Mouse (Mus musculus) adrenal gland, postnatal 25 days (tissue): ENCODE results near the gene Evi5l. TPM values are rescaled to one million over a fixed set of nuclear protein-coding genes. Genes with fewer than 3 reads are reported as not detected.

Experiments
- DNase-seq: peaks from one replicate; pipeline ENCODE4 v3.0.0; 2021; ENCODE audit warnings: mixed read lengths
- total RNA-seq: library from RNA; stranded (reverse); gene quantifications from 2 replicates; pipeline ENCODE4 v1.2.3, GENCODE M21; 2021

The Evi5l gene
- total RNA-seq, 1 experiment from 2014 or later: 38.6 TPM

DNA sequence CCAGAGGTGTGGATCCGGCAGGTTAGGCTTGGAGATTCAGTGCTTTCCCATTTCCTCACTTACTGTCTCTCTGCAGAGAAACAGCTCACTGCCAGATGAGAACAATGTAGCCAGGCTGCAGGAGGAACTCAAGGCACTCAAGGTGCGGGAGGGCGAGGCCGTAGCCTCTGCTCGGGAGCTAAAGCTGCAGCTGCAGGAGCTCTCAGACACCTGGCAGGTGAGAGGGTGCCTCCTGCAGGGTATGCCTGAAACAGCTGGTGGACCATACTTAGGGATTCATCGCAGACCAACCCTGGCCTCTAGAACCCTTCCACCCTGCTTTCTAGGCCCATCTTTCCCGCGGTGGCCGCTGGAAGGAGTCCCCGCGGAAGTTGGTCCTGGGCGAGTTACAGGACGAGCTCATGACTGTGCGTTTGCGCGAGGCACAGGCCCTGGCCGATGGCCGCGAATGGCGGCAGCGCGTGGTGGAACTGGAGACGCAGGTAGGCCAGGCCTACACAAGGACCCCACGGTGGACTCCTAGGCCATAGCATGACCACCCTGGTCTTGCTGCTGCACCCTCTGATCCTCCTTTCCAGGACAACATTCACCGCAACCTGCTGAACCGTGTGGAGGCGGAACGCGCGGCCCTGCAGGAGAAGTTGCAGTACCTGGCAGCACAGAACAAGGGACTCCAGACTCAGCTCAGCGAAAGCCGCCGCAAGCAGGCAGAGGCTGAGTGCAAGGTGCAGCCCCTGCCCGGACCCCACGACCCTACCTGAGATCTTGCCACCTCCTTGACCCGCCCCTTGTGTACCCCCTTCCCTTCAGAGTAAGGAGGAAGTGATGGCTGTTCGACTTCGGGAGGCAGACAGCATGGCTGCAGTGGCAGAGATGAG is 39.1 kb downstream of the Evi5l start:
- DNase-seq: no peak

DNA sequence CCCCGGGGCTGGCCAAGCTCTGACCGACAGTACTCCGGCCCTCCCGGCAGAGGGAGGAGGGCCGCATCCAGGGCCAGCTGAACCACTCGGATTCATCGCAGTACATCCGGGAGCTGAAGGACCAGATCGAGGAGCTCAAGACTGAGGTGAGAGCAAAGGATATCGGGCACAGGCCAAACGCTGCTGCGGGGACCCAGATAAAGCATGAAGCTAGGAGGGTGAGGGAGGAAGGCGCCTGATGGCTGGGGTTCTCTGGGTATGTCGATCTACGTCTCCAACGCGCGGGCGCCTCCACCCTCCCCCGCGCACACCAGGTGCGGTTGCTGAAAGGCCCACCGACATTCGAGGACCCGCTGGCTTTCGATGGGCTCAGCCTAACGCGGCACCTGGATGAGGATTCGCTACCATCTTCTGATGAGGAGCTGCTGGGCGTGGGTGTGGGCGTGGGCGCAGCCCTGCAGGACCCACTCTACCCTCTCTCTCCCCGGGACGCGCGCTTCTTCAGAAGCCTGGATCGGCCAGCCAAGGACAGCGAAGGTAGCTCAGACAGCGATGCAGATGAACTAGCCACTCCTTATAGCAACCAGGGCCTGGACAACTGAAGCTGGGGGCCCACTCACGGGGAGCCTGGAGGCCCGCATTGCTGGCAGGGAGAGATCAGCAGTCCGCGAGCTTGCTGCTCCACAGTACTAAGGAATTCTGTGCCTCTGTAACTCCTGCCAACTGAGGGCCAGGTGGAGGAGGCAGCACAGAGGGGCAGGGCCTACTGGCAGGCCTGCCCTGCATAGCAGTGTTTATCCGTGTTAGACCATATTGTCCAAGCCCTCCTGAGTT is 40.0 kb downstream of the Evi5l start:
- no peak for DNase-seq

DNA sequence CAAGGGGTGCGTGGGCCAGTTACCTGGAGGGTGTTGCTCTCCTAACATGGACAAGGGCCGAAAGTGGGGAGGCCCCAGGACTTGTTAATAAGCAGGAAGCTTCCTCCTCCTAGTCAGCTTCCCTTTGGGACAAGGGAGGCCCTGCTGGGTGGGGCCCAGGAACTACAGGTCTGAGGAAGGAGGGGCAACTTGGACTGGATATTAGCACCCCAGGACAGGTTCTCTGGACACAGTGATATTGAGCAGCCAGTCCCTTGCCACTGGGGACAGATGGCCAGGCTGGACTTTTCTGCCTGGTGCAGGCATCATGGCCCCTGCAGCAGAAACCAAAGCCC is 40.6 kb downstream of the Evi5l start:
- DNase-seq: no peak

DNA sequence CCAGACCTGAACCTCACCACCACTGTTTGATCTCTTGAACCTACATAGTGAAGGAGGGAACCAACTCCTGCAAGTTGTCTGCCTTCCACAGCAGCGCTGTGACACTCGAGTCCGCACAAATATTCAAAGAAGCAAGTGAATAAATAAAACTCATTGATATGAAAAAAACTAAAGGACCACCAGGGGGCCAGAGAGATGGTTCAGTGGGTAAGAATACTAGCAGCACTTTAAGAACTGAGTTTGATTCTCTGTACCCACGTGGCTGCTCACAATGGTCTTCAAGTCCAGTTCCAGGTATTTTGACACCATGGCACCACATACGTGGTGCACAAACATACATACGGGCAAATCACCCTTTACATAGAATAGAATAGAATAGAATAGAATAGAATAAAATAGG is 44.7 kb downstream of the Evi5l start:
- DNase-seq: no peak

DNA sequence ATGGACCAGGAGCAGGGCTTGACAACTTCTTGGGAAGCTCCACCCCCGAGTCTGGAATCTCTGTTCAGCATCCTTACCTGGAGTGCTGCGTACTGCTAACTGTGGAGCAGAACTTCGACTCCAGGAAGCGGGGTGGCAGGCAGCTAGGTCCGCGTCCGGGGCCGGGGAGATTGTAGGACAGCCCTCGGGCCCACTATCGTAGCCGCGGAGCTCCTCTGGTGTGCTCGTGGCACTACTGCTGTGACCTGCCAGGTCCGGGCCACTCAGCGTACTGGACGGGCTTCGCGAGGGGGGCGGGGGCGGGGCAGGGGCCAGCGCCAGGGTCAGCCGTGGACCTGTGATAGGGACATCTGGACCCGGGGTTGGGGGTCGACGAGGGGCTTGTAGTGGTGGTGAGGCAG is 46.4 kb downstream of the Evi5l start:
- DNase-seq: no peak

DNA sequence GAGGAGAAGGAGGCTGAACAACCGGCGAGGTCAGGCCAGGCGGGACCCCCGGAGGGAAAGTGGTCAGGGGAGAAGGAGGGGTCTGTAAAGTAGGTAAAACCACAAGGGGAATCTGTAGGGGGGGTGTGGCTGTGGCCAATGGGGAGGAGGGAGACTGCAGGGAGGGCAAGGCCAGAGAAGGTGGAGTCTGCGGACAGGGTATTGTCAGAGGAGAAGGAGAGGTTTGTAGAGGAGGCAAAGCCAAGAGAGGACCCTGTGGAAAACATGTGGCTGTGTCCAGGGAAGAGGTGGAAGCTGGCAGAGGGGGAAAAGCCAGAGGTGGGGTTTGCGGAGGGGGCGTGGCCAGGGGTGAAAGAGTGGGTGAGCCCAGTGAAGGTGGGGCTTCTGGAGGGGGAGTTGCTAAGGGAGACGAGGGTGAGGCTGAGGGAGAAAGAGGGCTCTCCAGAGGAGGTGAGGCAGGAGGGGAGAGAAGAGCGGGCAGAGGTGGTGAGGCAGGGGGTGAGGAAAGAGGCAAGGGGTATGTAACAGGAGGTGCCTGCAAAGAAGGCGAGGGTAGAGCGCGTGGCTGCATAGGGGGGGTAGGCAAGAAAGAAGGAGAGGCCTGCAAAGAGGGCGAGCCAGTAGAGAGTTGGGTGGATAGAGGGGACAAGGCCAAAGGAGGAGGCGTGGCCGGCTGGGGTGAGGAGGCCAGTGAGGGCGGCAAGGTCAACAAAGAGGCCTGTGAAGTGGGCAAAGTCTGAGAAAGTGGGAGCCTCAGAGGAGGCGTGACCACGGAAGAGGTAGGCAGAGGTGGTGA is 47.0 kb downstream of the Evi5l start:
- DNase-seq: peak; percentile 81

DNA sequence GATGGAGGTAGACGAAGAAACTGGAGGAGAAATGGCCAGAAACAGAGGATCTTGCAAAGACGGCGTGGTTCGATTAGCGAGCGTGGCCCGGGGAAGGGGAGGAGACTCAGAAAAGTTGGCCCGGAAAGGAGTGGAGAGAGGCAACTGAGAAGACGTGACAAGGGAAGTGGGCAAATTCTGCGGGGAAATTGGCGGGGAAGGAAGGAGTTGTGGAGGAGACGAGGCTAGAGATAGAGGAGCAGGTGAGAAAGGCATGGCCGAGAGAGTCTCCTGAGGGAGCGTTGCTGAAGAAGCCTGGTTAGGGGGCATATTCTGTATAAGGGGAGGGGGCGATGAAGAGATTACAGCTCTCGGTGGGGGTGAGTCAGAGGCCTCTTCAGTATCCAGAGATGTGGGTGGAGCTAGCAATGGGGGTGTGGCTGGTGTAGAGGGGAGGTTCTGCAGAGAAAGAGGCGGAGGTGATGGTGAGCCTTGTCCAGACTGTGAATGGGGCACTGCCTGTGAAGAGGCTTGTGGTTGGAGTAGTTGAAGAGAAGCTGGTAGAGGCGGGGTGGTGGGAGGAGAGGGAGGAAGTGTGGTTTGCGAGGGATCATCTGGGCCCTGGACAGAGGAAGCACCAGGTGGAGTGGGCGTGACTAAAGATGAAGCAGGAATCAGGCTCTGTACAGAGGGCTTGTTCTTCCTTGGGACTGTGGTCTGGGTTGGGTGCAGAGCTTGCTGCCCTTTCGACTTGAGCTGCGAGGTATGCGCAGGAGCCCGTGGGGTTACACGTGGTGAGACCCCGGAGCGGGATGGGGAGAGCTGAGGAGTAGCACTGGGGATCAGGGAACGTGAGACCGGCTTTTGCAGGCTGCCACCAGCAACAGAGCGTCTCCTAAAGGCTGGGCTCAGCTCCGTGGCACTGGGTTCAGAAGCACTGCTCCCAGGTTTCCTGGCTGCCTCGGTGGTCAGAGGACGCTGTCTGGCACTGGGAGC is 47.9 kb downstream of the Evi5l start:
- DNase-seq: peak; percentile 74

DNA sequence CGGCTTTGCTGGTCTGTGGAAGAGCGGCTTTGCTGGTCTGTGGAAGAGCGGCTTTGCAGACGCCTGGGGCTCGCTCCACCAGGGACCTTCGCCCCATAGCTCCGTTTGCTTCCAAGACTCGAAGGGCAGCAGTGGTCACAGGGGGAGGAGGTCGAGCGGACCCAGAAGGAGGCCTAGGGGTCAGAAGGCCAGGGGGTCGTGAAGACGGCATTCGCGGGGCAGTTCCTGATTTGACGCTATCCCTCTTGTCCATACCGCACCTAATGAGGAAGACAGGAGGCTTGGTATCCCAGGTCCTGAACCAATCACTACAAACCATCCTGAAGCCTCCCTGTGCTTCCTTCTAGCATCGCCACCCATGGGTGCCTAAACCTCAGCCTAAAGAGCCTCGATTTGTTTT is 49.9 kb downstream of the Evi5l start:
- no peak for DNase-seq

DNA sequence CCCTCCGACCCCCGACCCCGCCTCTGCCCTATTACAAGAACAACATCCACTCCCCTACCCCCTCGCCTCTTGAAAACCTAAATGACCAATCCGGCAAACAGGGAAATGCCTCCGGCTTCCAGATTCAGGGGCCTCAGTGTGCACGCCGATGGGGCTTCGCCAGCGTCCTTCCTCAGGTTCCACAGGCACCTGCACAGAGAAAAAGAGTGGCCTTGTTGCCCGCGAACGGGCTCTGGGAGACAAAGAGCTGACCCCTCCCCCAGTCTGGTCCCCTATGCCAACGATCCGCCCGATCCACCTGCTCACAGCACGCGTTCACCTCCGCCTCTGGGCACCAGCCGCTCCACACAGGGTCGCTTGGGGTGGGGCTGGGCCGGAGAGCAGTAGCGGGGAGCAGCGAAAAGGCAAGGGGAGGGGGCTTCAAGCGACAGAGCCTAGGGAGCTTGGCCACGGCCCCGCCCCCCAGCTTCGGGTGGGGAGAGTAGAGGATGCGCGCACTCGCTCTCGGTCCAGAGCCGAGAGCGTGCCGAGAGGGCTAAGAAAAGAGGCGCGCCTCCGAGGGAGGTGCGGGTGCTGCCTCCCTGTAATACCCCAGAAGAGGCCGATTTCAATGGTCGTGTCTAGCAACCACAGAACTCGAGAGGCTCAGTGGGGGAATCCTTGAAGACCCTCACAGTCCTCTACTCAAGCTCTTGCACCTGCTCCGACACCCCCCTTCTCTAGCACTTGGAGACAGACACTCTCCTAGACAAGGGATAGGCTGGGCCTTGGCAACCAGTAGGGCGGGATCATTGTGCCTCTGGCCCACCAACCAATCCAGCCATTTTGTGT is 50.6 kb downstream of the Evi5l start, which contains the start of gene Prr36:
Prr36 (minus strand) TSS at position 669 of the 831 bp plus-strand sequence.
- DNase-seq: peak; percentile 50

DNA sequence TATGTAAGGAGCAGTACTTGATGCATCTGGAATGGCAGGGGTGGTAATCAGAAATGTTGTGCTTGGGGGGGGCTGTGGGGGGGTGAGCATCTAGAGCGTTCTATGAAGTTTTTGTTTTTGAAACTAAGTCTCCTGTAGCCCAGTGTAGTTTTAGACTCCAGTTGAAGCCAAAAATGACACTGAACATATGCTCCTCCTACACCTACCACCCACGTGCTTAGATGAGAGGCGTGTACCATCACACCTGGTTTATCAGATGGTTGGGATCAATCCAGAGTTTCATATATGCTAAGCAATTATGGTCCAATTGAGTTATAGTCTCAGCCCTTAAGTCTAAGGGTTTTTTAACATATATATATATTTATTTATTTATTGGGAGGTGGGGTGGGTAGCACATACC is 53.2 kb downstream of the Evi5l start:
- no peak for DNase-seq

DNA sequence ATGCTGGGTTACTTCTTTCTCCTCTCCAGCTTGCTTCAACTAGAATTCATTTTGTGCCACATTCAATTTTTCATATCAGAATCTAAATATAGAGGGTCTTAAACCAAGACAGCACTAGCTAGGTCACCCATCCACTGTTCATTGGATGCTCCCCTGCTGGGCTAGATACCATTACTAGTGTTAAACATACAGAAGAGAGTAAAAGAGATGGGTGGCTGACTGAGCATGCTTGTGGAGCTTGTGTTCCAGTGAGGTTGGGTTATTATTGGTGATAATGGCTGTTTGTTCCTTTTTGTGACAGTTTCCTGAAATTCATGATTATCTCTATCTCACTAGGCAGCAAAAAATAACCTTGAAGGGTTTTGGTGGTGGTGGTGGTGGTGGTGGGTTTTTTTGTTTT is 55.7 kb downstream of the Evi5l start:
- no peak for DNase-seq

DNA sequence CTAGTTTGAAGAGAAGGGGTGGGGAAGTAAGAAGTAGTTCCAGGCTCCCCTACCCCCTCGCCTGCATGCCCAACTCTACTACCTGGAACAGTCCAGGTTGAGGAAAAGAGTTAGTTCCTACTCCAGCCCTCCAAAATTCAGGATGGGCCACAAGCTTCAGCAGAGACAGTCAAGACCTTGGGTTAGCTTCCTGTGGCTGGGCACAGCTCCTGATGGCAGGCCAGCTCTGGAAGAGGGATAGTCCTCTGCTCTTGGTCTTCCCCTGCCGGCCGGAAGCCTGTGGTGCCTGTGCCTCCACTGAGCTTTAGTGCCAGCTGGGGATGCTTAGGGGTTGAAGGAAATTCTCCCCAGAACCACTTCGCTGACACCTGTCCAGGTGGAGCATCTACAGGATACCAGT is 60.0 kb downstream of the Evi5l start:
- DNase-seq: no peak

DNA sequence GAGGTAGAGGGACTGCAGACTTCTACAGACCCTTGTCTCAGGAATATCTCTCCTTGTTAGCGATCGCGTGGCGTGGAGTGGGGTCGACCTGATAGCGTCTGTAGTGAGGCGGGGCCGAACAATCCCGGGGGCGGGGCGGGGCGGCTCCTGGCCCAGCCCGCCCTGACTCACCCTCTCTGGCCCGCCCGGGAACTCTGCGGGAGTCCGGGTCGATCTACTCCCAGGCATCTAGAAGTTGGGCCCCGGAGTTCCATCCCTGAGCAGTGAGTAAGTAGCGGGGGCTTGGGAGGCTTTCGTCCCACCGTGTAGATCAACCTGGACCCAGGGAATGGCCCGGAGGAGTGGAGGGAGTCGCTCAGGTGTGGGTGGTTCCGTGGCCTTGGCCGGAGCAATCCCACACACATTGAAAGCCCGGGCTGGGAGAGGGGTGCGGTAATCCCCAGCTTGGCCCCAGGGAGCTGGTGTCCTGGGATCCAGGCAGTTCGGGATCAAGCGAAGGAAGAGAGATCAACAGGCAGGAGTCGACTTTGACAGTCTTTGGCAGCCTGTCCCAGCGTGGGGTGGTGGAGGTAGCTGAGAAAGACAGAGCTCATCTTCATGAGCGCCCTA is 60.5 kb downstream of the Evi5l start, which contains the start of gene Lrrc8e:
Lrrc8e (plus strand) TSS at position 89 of the 609 bp plus-strand sequence.
- DNase-seq: peak; percentile 82

DNA sequence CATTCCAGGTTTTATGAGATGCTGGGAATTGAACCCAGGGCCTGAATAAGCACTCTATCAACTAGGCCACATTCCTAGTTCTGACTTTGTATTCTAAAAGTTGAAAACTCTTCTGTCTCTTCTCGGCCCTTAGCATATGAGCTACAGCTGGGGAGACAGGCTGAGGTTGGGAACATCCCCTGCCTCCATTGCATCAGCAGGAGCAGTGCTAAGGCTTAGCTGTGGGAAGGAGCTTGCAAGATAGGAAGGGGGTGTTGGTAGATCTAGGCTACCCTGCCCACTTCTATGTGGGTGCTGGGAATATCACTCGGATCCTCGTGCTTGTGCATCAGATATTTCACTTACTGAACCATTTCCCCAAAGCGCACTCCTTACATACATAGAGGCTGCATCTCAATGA is 61.6 kb downstream of the Evi5l start:
- DNase-seq: no peak

DNA sequence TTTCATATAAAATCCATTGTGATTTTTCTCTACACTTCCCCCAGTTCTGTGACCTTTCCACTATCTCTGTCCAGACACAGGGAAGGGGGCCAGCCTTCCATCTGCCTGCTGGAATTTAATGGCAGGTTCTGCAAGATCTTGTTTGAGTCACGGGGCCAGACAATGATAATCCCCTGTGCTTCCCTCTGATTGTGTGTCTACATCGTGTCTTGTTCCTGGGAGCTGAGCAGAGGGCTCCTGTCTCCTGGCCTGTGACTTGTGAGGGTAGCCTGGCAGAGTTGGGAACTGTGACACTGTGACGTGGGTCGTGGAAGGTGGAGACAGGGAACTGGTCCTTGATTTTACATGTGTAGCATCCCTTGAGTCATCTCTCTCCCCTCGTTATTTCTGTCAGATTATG is 63.4 kb downstream of the Evi5l start:
- DNase-seq: no peak

DNA sequence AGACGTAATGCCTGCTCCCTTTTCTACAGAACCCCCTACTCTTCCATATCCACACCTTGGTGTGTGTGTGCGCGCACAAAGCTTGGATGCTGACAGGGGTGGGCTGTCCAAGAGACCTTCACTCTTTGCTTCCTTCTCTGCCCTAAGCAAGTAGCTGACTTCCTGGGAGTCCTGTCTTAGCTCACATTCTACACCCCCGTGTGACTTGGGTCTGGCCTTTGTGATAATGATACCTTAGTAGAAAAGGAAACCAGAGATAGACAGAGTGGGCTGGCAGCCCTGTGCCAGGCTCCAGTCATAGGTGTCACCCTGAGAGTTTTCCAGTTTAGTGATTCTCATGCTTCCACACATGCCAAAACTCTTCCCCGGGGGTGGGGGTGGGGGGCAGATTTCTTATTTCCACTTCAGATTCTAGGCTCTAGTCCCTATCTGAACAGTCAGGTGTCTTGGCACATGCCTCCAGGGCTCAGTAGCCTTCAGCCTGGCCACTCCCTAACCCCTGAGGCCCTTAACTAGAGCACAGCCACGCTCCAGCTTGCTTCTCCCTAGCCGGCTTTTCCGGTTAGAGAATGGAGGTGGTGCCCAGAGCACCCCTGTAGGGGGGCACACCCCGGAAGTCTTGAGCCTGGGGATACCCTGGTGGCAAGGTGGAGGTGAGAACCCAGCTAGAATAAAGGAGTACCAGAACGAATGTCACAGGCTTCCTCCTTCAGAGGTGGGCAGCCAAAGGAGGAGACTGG is 64.4 kb downstream of the Evi5l start:
- DNase-seq: no peak

DNA sequence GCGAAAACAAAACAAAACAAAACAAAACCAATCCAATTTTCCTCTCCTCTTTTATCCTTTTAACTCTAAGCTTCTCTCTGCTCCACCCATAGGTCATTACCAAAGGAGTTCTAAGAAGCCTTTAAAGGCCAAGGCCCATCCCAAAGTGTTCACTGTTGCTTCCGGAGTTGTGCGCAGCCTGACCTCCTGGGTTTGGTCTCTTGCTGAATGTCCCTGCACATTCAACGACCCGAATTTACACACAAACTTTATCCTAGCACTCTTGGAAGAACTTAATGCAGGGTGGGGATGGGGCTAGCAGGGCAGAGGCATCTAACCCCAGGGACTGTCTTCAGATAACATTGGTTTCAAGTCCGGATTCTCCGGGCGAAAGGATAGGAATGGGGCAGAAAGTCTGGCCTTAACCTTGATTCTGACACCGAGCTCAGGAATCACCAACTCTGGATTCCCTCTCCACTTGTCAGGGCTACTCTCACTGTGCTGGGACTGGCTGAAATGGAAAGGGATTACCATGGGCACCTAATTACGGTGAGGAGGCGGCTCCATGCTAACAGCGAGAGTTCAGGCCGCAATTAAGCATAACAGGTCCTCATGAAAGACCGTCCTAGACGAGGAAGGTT is 71.6 kb downstream of the Evi5l start:
- DNase-seq: peak; percentile 51

DNA sequence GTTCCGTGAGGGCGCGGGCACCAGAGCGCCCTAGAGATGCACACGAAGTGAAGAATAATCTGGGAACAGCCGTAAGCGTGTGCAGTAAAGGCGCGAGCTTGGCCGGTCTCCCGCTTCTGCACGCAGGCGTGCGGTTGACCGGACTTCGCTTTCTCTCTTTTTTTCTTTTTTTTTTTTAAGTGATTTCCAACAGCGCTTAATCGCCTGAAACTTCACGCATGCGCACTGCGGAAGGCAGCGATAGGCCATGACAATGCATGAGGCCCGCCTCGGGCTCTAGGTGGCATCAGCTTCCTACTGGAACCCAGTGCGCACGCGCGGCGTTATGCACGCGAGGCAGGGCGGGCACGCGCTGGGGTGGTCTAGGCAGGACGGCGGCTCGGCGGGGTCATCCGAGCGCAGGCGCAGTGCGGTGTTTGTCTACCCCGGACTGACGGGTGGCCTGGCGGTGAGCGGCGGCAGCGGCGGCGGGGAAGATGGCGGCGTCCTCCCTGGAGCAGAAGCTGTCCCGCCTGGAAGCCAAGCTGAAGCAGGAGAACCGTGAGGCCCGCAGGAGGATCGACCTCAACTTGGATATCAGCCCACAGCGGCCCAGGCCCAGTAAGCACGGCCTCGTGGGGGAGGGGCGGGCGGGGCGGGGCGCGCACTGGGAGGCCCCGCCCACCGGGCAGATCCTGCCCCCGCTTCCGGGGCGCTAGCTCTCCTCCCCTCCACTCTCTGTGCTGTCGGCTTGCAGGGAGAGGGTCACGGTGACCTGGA is 72.2 kb downstream of the Evi5l start, which contains the start of the genes Map2k7 and Gm49320:
Map2k7 (plus strand) TSS at position 307 of the 759 bp plus-strand sequence.
Gm49320 (plus strand) TSS at position 432 of the 759 bp plus-strand sequence.
- DNase-seq: peak; percentile 100
